Mouse (Mus musculus) lung, postnatal 14 days (tissue): ENCODE measurements around the gene Dscam.

ENCODE experiments used
- DNase-seq: peaks from one replicate; pipeline ENCODE4 v3.0.0; 2021

Gene Dscam

DNA sequence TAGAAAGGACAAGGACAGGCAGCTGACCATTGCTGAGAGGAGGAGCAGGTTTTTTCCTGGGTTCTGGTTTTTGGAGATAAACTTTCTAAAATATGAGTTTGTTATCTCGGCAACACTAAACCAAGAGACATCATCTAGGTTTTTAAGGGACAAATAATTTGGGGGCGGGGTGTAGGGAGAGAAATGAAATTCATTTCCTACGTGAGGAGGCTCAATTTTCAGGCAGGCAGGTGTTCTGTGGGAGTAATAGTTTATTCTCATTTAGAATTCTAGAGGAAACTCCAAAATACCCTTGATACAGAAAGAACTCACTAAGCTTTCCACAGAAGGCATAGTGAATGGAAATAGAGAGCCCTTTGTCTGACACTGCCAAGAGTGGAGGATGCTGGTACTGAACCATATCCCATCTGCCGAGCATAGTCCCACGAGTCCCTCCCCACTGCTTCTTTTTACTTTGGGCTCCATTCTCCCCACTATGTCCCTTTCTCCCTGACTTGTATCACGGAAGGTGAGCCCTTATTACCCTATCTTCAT is 415.5 kb downstream of the Dscam start:
- DNase-seq = no peak

DNA sequence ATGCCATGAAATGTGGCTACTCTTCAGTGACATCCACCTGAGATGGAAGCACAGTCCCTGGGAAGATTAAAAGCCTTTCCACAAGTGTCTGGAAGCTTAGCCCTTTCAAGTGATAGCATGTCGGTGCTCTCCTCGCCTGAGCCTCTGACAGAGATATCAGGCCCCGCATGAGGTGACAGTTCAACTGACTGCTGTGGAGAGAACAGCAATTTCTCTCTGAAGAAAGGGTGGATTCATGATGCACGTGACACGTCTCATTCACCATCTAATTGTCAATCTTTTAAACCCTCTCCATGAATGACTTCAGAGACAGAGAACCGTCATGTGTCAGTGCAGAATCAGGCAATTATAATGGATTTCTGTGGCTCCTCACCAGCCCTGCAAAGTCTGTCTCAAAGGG is 416.2 kb downstream of the Dscam start:
- DNase-seq = no peak

DNA sequence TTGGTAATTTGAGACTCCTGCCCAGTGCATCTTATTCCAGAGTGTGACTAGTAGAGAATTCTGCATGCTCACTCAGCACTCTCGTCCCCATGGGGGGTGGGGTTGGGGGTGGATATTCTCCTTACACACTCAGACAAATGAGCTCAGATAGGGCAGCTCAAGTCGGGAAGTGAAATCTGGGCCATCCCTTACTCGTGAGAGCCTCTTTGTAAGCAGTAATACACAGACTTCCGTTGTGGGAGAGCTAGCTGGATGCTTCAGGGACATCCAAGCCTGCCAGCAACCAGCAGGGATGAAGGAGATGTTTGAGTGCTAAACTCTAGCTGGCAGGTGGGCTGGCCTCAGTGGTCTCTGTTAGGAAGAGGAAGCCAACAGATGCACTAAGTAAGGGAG is 416.8 kb downstream of the Dscam start:
- no peak for DNase-seq

DNA sequence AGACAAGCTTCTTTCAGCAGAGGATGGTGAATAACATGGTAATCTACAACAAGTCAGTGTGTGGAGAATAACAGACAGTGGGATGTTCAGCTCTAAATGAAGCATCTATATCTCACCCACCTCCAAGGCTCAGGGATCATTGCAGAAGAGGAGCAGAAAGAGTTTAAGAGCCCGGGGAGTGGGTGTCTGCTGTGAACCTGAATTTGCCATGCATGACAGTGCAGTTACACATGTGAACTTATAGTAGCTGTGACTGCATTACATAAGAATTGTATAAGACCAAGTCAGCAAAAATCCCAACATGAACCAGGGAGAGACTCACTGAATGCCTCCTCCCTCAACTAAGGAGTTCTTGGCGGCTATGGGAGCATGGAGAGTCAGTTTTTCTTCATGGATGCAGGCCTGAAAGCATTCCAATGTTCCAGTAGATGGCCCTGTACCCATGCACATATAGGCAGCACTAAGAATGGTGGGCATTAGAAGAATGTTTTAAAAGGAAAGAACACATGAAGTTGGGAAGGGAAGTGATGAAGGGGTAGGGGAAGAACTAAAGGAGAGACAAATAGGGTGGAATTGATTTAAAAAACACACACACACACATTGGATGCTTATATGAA is 417.3 kb downstream of the Dscam start:
- DNase-seq = no peak

DNA sequence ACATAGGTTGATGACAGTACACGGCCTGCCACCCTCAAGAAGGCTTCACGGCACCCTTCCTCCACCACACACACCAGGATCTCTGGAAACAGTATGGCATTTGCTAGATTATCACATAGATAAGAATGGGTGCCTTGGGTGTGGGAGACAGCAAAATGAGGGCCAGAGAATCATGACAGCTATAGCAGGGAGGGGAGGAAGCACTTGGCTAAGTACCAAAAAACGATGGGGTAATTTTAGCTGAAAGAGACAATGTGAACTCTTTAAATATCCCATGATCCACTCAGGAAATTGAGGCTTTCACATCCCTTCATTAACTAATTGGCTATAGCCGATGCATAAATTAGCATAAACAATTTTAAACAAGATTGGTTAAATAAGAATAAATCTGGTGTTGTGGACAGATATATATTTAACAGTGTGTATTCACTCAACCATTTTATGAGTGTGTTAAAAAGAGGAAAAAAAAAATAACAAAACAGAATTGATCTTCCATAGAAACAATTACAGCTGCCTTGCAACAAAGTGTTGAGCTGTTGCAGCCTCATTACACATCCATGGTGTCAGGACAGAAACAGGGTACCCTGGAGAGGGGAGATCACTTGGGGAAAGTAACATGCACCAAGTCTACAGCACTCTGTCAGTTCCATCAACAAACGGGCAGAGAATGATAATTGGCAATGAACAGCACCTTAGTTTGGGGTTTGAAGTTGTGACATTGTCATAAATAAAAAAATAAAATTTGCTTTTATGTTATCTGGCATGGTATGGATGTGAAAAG is 427.9 kb downstream of the Dscam start:
- no peak for DNase-seq

DNA sequence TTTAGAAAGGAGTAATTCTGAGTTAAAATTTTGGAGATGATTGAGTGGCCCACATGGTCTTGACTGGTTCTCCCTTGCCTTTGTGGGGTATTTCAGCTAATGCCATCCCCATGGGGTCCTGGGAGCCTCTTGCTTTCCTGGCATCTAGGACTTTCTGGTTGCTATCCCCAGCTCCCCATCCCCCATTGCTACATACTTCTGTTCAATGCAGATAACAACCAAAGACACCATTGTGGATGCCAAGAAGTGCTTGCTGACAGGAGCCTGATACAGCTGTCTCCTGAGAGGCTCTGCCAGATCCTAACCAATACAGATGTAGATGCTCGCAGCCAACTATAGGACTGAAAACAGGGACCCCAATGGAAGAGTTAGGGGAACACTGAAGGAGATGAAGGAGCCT is 429.2 kb downstream of the Dscam start:
- DNase-seq = no peak

DNA sequence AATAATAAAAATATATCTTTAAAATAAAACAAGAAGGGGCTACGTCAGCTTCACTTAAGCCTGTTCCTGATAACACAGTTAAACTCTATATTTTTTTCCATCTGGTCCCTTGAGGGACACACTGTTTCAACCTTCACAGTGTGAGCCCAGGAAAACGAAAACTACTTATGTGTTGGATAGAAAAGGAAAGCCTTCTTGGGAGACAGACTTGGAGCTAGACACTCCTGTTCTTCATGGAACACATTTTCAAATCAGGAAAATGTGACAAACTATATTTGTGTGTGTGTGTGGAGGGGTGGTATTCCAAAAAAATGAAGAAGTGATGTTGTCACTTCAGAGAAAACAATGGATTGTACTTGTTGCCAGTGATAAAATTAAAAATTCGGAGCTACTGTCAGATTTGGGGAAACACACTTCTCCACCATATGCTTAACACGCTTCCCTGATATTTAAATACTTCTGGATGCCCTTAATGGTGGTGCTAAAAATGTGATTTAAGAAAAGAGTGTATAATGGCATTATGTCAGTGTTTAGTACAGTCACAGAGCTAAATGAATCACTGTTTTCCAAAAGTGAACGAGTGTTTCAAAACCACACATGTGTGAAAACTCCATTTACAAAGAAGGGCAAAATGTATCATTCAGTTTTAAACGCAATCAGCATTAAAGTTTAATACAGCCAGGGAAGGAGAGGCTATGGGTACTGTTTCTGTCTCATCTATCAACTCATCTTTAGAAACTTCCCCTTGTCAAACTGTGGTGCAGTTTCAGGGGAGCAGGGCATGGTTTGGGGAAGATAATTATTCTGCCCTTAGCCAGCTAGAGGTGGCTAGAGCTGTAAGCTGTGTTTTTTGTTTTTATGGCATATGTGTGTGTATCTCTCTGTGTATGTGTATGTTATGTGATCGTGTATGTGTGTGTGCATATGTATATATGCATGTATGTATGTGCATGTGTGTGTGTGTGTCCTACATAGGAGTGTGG is 430.2 kb downstream of the Dscam start:
- DNase-seq = no peak

DNA sequence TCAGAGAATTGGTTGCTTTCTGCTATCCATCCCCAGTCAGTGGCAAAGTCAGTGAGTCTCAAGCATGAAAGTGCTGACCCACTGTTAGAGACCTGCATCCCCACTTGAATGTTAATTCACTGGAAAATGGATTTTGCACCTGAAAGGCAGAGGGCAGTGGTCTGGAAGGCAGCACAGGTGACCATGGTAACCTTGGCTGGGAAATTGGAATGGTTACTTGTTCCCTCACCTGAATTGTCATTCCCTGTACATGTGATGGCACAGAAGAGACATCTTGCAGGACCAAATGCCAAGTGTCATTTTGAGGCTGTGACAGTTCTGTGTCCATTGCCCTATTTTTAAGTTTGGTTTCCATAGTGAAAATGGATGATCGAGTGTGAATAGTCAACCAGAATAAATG is 434.1 kb downstream of the Dscam start:
- DNase-seq = no peak

DNA sequence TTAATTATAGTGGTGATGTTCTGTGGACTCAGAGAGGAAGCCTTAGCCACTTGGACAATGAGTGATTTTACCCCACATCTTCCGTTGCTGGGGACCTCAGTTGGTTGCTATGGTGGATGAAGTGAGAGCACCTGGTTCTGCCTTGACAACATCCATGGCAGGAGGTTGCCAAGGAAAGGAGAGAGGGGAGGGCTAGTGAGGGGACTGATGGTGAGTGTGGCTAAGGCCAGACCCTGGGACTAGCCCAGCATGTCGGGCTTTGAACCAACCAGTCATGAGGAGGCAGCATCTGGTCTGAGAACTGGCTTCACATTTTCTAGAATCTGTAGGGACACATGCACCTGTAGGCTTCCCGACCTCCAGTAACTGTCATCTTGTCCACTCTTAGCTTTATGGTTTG is 439.7 kb downstream of the Dscam start:
- DNase-seq = no peak

DNA sequence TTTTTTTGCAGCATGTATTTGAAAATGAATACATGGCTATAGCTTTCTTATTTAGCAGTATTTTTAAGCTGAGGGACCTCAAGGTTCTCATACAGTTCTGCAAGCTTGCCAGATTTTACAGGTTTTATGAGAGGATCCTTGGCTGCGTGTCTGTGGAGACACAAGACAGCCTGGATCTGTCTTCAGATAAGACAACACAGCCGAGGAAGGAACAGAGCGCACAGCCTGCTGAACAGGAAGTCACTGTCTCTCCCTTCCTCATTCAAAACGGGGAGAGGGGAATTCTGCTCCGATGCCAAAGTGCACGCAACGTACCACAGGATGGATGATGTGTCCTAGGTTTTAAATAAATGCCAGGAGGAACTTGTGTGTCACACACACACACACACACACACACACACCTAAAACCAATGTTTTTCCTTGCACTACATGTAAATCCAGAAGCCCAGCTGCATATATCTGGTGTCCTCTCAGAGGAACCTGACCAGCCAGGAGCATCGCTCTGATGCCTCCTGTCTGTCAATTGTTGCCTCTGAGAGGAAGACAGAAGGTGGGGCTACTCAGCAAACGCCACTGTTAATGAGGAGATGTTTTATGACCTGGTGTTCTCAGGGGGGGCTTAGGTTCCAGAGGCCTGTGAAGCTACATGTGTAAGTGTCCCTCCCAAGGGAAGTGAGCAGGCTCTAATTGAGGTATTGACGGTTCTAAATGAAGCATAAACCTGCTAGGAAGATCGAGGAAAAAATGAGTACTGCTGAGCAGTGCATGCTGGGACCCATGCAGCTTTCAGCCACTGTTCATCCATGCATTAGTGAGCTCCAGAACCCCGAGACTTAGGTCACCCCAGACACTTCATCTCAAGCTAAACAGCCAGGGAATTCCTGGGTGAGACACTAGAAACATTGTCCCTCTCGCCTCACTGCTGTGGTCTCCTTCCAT is 442.4 kb downstream of the Dscam start:
- DNase-seq = no peak

DNA sequence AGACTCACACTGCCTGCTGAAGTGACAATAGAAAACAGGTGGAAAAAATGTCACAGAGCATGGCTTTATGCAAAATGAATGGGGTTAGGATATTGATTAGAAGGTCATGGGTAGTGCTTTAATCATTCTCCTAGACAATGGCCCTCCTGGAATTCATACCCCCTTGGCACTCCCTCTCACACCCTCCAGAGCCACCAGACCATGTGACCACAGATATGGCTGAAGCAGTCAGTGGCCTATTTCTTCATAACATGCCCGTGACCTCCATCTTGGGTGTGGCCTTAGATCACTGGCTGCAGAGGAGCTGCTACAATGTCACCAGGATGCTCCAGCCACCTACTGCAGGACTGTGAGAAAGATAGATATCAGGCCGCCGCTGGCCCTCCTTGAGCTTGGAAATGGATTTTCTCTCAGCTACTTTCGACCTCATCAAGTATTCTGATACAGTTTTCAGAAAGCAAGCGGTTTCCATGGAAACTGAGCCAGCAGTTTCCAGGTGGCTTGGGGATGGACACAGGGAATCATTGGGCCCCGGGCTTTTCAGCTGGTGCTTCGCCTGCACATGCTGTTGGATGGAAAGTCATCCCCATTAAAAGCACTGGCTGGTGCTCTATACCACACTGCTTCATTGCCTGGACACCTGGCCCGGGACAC is 445.4 kb downstream of the Dscam start:
- DNase-seq = no peak

DNA sequence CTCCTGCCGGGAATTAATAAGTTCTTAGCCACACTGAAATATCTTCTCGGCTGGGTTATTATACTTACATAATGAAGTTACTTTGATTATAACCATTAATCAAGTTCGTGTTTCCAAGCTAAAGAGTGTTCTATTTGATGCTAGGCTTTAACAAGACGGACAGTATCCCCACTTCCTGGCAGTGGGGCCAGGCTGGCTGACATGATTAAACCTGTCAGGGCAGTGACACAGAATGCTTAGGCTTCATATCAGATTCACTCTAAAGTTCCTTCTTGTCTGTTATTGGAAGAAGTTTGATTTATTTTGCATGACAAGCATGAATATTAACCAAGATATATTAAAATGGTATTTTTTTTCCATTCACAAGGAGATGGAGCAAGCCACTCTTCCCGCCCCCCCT is 446.0 kb downstream of the Dscam start:
- DNase-seq = no peak

DNA sequence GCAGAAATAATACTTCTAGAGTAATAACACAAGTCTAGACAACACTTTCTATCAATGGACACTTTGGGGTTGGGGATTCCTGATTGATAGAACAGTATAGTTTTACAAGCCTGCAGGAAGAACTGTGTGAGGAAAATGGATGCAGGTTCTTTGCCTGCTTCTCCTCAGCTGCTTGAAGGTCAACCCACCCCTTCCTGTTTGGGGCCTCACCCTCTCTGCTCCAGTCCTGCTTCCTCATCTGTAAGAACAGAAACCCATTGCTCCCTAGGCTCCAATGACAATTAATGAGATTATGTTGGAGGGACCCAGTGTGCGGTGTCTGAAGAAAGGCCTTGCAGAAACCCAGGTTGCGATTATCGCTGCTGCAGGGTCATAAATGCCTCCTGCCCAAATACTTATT is 446.4 kb downstream of the Dscam start:
- no peak for DNase-seq

DNA sequence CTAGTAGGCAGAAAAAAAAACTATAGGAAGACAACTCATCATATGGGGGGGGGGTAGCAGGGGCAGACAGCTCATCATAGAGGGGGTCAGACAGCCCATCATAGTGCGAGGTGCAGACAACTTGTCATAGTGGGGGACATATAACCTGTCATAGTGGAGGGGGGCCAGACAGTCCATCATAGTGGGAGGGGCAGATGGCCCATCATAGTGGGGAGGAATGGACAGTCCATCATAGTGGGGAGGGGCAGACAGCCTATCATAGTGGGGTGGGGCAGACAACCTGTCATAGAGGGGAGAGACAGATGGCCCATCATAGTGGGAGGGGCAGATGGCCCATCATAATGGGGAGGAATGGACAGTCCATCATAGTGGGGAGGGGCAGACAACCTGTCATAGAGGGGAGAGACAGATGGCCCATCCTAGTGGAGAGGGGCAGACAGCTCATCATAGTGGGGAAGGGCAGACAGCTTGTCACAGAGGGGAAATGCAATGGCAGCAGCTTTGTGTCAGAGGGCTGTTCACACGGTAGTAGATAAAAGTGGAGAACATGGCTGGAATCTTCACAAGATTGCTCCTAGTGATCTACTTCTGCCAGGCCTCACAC is 447.4 kb downstream of the Dscam start:
- DNase-seq = no peak

DNA sequence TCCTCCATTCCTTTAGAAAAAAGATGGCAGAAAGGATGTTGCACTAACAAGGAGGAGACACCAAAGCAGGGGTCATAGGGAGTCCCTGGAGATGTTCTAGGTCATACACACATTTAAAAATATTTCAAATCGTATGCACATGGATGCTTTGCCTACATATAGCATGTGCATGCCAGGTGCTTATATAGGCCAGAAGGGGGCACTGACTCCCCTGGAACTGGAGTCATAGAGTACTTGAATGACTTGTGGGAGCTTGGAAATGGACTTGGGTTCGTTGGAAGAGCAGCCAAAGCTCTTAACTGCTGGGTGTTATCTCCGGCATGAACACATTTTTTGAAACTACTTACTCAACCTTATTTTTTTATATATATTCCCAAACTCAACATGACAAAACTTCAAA is 448.4 kb downstream of the Dscam start:
- DNase-seq = no peak

DNA sequence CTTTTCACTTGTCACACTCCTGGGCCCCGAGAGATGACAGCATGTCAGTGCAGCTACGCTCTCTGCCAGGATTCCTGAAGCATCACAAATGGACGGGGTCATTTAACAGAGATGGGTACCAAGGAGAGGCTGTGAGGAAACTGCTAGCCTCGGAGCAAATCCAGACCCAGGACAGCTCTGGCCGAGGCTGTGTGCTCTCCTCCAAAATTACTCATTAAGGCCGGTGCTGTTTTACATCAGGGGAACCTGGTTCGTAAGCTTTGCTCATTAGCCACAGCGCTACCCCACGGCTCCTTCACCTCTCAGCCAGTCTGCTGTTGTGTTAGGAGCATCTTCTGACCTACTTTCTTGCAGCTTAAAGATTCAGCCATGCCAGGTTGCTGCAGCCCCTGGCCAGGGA is 449.3 kb downstream of the Dscam start:
- no peak for DNase-seq

DNA sequence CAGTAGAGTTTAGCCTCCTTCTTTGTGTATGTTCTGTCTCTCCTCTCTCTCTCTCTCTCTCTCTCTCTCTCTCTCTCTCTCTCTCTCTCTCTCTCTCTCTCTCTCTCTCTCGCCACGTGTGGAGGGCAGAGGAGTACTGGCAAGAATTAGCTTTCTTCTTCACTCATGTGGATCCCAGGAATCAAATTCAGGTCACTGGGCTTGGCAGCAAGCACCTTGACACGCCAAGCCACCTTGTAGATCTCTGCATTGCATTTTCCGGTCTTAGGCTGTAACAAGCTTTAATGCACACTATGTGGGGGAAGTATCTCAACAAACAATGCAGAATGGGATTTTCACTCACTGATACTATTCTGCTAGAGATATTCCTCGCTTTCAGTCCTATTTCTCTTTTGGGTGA is 449.9 kb downstream of the Dscam start:
- no peak for DNase-seq

DNA sequence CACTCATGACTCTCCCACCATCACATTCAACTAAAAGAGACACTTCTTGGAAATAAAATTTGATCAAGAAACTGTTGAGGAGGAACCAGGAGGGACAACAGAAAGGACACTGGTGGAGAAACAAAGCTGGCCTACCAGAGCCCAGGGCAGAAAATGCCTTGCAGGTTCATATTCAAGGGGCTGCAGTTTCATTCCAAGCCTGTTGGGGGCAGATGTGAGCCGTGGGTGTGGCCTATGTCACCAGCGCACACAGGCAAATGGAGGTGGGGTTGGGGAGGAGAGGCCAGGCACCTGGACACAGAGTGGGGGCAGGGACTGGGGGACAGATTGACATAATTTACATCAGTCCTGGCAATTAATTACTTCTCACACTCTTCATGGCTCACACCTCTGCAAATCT is 452.3 kb downstream of the Dscam start:
- no peak for DNase-seq

DNA sequence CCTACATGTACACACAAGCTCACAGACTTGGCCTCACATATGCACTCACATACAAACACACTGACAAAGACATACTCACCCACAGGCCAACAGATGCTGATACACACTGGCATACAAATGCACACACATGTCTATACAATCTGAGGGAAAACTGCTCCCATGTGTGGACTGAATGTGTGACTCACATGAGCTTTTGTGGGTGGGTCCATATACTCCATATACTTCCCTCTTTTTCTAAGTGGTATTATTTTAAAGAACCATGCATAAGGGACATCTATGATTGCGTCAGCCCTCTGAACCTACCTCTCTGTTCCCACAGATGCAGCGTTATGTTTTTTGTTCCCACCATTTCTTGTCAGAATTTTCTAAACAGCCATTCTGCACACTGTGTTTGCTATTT is 453.9 kb downstream of the Dscam start:
- no peak for DNase-seq

DNA sequence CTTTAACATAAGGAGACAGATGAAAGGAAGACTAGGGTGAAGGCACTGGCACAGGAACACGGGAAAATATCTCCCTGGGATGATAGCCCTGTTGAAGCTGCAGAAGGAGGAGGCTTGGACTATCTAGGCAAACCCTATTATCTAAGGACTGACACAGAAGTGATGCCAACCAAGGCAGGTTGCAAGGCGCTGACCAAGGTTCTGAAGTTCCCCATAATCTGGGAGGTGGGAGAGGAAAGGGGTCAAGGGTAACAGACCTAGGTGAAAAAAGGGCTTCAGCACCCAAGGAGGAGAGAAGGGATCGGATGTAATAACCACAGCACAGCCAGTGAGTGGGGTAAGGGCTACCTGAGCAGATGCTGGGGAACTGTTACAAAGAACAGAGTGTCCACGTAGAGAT is 458.6 kb downstream of the Dscam start:
- DNase-seq = no peak

DNA sequence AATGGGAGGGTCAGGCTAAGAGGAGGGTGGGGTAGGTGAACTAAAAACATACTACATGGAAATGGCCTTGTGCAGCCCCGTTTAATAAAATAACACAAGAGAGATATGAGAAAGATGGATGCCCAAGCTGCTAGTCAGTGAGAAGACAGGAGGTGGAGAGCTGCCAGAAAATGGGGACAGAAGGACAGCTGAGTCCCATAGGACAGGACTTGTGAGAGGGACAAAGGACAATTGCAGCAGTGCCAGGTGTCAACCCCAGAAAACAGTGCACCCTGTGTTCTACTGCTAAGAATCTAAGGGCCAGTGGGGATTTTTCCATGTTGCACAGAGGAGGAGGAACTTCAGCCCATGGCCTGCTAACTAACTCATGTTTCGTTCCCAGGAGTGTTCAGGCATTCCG is 470.0 kb downstream of the Dscam start:
- no peak for DNase-seq
